Mouse (Mus musculus) CH12.LX (cell line): ENCODE measurements around the gene Irs2. TPM values are rescaled to one million over a fixed set of nuclear protein-coding genes. Genes with fewer than 3 reads are reported as not detected.

Experiments used
- DNase-seq: peaks from one replicate; pipeline ENCODE4 v3.0.0-alpha.2; 2013; ENCODE audit errors: extremely low read depth
- H3K27ac ChIP-seq: 2 replicates; pipeline ENCODE4 v1.5.1; 2012; ENCODE audit warnings: low read depth, mild to moderate bottlenecking, control low read depth, moderate library complexity; ENCODE audit not compliant: insufficient read depth
- H3K27me3 ChIP-seq: replicated peaks from 2 replicates; pipeline ENCODE3; 2012; ENCODE audit warnings: inconsistent platforms
- H3K36me3 ChIP-seq, 2 experiments: replicated peaks in 1 of 2; 2 replicates each; pipeline versions ENCODE3 to v1.6.1; 2012; ENCODE audit warnings: inconsistent platforms in 1 of 2, low read length in 1 of 2, mild to moderate bottlenecking in 1 of 2, mixed read lengths in 1 of 2, moderate library complexity in 1 of 2; ENCODE audit not compliant: control insufficient read depth in 1 of 2, insufficient read depth in 1 of 2
- H3K4me1 ChIP-seq, 2 experiments: 2 replicates each; pipeline ENCODE4 v1.6.1; 2012; ENCODE audit warnings: inconsistent platforms in 1 of 2, moderate library complexity in 1 of 2; ENCODE audit not compliant: insufficient read depth in 2 of 2, control insufficient read depth in 1 of 2
- H3K4me2 ChIP-seq: 2 replicates; pipeline ENCODE4 v1.6.1; 2012; ENCODE audit warnings: low read depth, mild to moderate bottlenecking, control low read depth; ENCODE audit not compliant: poor library complexity, insufficient read depth, severe bottlenecking
- H3K4me3 ChIP-seq, 3 experiments: fragments of 150-350 bp in 1 of 3; sonication (generic) in 1 of 3; replicated peaks in 1 of 3; 2 replicates each; pipeline versions ENCODE3 to v1.5.1; 2011 to 2012; ENCODE audit warnings: low read depth in 2 of 3, low read length in 2 of 3, mild to moderate bottlenecking in 2 of 3, moderate library complexity in 2 of 3, control low read depth in 1 of 3, improper control_type of control experiment in 1 of 3, inconsistent platforms in 1 of 3, mixed read lengths in 1 of 3; ENCODE audit not compliant: poor library complexity in 1 of 3
- H3K79me2 ChIP-seq: replicated peaks from 2 replicates; pipeline ENCODE4 v1.6.1; 2012; ENCODE audit warnings: mild to moderate bottlenecking, moderate library complexity; ENCODE audit not compliant: control insufficient read depth, poor library complexity, insufficient read depth, severe bottlenecking; ENCODE audit errors: extremely low read depth
- H3K9ac ChIP-seq: 2 replicates; pipeline ENCODE4 v1.6.1; 2012; ENCODE audit warnings: low read depth, mild to moderate bottlenecking, control low read depth, moderate library complexity; ENCODE audit not compliant: insufficient read depth
- H3K9me3 ChIP-seq: replicated peaks from 2 replicates; pipeline ENCODE3; 2012; ENCODE audit warnings: low read length, inconsistent platforms, mixed read lengths
- CHD2 ChIP-seq: IDR thresholded peaks from 2 replicates; pipeline ENCODE4 v1.6.1; 2011; ENCODE audit warnings: low read length, improper control_type of control experiment
- POLR2AphosphoS2 ChIP-seq: IDR thresholded peaks from 2 replicates; pipeline ENCODE4 v1.6.1; 2011; ENCODE audit warnings: low read depth, low read length, improper control_type of control experiment
- dilution Hi-C: fragments of 300-500 bp; cut with MboI; formaldehyde crosslinking; loops from 2 replicates; pipeline ENCODE4 v1.14.3; 2020; ENCODE audit warnings: low sequenced_read_pairs; ENCODE audit not compliant: extremely low pct_unique_long_range_greater_than_20kb, extremely low pct_ligation_motif_present
- in situ Hi-C: fragments of 300-500 bp; cut with MboI; formaldehyde crosslinking; loops from 3 replicates; pipeline ENCODE4 v1.14.3; 2019; ENCODE audit warnings: low sequenced_read_pairs, low pct_ligation_motif_present, low pct_unique_long_range_greater_than_20kb, mixed read lengths
- polyA plus RNA-seq: library from polyadenylated mRNA; unstranded; fragments of >175 nt; gene quantifications from 2 replicates; pipeline ENCODE4 v1.2.1, GENCODE M21; 2012; ENCODE audit warnings: low read depth; ENCODE audit not compliant: insufficient read length
- total RNA-seq, 2 experiments: library from RNA; depleted of rRNA; stranded (reverse); fragments of 300-350 nt in 1 of 2; fragments of >200 nt in 1 of 2; gene quantifications; 2 replicates each; pipeline ENCODE4 v1.2.3; 2012 to 2014

The Irs2 gene
- total and polyA plus RNA-seq, 3 experiments = 0.24 to 1.1 TPM; not detected in 1

GRCm38 (mm10) chr8:10935231-10935630 is 73.0 kb downstream of the Irs2 start:
- TF ChIP-seq CHD2 = no peak
- no peak for TF ChIP-seq POLR2AphosphoS2
- dilution Hi-C loops (no loop called here), in situ Hi-C loops (no loop called here)

More at GRCm38 (mm10) chr8:10935231-10935630, 73.0 kb downstream of the Irs2 start:
- H3K4me2 ChIP-seq = no peak overlapping the region
- H3K4me1 ChIP-seq = peaks cover 0 to 5% of the 10 kb centered on the region in 2 experiments; a peak in 1 of 4 replicates
- DNase-seq = no peak
- no peak overlapping the region for H3K27ac ChIP-seq
- no peak overlapping the region for H3K9ac ChIP-seq
- H3K4me3 ChIP-seq = no peak overlapping the region
- no peaks in the 10 kb centered on the region for H3K36me3 ChIP-seq
- H3K27me3 ChIP-seq = no peaks in the 10 kb centered on the region
- no peaks in the 10 kb centered on the region for H3K9me3 ChIP-seq
- no peaks in the 10 kb centered on the region for H3K79me2 ChIP-seq
